Mouse (Mus musculus): Measurements from ENCODE around the gene Gsk3b.
"Not testable (repeated sequence)": the region's sequence is repeated elsewhere in the genome, so short reads cannot be mapped to it uniquely, and the experiment has no call there.

DNA sequence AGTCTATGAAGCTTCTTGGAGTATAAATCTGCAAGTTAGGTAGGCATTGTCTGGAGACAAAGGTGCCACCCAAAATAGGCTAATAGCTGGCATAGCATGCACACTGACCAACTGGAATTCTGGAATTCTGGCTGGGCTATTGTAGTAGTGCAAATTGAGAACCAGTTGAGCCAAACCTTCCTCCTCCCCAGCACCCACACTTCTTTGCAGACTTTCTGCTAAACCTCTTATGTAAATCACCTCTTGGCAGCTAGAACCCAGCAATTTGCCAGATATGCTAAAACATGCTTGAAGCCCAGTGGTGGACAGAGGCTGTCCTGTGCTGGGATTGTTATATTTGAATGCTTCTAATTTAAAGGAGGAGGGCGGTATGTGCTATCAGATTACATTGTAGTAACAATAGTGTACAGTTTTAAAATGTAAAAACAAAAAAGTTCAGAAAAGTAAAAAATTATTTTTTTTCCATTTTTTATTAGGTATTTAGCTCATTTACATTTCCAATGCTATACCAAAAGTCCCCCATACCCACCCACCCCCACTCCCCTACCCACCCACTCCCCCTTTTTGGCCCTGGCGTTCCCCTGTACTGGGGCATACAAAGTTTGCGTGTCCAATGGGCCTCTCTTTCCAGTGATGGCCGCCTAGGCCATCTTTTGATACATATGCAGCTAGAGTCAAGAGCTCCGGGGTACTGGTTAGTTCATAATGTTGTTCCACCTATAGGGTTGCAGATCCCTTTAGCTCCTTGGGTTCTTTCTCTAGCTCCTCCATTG, 14.8 kb upstream of the Gsk3b start:
- TF ChIP-seq CTCF (IDR thresholded peaks at IDR 0.05; ENCODE audit: low read depth, low read length); GATA1 (IDR thresholded peaks at IDR 0.05; ENCODE audit: borderline replicate concordance, low read length); GATA2 (IDR thresholded peaks at IDR 0.05; ENCODE audit: borderline replicate concordance, low read depth, low read length); POLR2AphosphoS5 (IDR thresholded peaks at IDR 0.05; ENCODE audit: insufficient replicate concordance, low read depth, low read length): not testable (repeated sequence)
